Mouse (Mus musculus) left cerebral cortex, postnatal 14 days (tissue): ENCODE measurements at regions not wholly inside any gene's neighbourhood (a gene's known extent, or its start where the extent isn't known, plus 50 kb on each side); places are given as distances from the start of the nearest gene placed in this dataset.
A peak's percentile ranks its signal among the peaks of the same experiment; 100 is the strongest.

ENCODE experiments used
- DNase-seq, 2 experiments: peaks; one replicate each; pipeline ENCODE4 v3.0.0; 2021 to 2022; ENCODE audit warnings: low spot score in 2 of 2, mixed read lengths in 1 of 2
- intact Hi-C: fragments of 180-260 bp; cut with DNase I; formaldehyde crosslinking; loops from one replicate; pipeline ENCODE4 v1.15.1; 2025

DNA sequence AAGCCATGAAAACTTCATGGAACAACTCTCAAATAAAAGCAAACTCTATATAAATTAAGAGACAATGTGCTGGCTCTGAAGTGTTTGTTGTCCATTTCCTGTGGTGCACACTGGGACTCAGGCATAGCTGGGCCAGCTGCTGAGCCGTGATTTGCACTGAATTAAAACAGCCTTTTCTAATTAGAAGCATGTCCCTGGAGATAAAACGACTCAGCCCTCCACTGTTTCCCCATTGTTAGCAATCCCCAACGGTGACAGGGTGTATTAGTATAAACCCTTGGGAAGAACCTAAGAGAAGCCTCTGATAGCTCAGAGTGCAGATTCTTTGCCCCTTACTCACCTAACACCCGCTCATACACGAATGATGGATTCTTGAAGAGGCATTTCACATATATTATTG is 182.9 kb upstream of the Gm12728 start:
- intact Hi-C loops = no loop called here

DNA sequence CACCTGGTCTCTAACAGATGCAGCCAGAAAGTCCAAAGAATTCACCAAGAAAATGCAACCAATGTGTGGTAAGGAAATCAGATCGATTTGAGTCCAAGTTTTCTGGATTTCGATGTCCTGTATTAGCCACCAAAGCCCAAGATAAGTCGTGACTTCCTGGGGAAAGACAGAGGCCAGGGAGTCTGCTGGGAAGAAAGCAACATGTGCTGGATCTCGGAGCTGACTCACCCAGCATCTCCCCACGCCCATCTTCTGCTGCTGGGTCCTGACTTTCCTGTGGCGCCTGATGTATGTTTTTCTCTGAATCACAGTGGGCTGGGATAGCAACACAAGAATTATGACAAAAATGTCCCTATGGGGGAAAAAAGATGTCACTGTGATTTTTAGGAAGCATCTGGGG is 178.8 kb upstream of the Gm12728 start:
- intact Hi-C loops = no loop called here

More for the DNA sequence above, 182.9 kb upstream of the Gm12728 start:
- DNase-seq = no peak

DNA sequence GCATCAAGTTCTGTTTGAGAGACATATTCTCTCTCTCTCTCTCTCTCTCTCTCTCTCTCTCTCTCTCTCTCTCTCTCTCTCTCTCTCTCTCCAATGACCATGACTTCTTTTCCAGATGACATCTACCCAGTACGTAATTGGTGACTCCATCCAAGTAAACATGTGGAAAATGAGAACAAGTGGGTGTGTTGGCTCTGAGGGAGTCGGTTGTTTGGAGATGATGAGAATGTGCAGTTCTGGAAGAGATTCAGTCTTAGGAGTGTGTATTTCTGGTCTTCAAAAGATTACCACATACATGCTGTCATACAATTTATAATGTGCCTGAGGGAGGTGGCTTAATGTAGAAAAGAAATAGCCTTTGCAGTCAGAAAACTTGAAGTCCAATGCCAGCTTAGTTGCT is 175.3 kb upstream of the Gm12728 start:
- DNase-seq = peak in 1 of 2 experiments; percentile 7
- intact Hi-C loops = no loop called here

More for the DNA sequence above, 178.8 kb upstream of the Gm12728 start:
- no peak for DNase-seq

DNA sequence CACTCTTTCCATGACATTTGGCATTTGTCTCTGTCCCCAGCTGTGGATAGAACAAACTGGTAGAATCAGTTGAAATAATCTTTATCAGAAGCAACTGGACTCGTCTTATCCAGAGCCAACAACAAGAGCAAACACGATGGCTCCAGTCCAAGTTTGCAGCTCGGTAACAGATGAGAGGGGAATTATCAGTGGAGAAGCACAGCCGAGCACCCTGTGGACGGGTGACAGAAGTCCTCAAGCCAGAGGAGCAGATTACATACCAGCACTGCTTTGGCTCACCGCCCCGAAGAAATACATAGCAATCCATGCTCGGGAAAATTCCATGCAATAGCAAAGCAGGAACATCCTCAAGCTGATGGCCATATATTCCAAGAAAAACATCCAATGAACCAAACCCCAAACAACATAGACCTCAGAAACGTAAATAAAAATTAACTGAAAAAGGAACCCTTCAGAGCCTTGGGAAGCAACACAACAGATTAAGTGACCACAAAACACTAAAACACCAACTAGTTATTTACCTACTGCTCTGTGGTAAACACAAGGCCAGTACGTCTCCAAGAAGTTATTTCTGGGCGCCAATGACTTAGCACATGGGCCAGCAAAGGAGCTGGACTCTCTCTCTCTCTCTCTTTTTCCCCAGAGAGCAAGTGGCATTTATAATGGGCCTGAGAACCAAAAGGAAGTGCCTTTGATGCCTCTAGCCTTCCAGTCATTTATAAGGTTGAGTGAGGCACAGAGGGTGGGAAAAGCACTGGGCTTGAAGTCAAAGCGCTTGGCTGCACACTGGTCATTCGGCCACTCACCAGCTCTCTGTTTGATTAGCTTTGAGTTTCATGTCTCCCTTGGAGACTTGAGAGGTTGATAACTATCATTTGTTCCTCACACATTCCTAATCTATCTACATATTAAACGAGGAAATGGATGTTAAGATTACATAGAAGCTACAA is 163.0 kb upstream of the Gm12728 start:
- intact Hi-C loops = no loop called here
- DNase-seq = peak in 1 of 2 experiments; percentile 21

DNA sequence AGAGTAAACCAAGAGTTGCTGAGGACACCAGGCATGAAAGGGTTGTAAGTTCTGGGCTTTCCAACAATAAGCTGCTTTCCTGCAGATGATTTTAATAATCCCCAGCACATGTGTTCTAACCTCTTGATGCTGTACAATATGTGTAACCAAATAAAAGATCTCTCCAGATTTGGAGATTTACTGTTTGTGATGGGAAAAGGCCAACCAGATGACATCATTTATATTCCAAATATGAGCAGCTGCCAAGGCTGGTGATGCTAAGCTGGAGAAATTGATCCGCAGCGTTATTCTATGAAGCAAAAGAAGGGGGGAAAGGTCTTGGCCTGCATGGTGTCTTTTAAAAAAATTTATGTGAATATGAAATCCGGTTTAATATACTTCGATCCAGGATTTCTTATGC is 160.1 kb upstream of the Gm12728 start:
- intact Hi-C loops = no loop called here

DNA sequence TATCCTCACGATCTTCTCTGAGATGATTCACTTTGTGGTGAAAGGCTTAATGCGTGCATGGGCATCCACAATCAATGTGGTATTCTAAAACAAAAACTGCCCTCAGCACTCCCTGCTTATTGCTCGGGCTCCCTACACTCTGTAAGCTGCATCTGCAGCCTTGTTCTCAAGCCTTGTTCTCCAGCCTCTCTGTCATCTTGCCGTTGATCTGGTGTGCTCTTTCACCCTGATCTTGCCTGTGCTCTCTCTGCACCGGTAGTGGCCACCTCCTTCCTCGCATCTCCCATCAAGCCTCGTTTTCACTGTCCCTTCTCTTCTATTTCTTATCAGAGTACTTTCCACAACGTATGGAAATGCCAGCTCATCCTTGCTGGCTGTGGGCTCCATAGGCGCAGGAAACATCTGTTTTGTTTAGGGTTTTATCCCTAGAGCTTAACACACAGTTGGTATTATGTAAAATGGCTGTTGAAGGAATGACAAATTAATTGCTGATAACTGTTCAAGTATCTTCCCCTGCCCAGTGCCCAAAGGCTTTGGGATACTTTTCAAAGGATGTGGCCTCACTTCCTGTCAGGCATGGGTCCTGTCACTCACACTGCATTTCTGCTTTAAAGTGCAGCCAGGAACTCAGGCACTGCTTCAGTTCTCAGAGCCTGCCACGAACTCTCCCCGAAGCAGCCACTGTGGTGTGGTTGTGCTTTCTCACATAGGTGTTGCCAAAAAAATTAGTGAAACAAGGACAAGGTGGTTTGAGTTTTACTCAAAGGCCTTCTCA is 158.9 kb upstream of the Gm12728 start:
- DNase-seq = no peak
- intact Hi-C loops = no loop called here

More for the DNA sequence above, 160.1 kb upstream of the Gm12728 start:
- no peak for DNase-seq

DNA sequence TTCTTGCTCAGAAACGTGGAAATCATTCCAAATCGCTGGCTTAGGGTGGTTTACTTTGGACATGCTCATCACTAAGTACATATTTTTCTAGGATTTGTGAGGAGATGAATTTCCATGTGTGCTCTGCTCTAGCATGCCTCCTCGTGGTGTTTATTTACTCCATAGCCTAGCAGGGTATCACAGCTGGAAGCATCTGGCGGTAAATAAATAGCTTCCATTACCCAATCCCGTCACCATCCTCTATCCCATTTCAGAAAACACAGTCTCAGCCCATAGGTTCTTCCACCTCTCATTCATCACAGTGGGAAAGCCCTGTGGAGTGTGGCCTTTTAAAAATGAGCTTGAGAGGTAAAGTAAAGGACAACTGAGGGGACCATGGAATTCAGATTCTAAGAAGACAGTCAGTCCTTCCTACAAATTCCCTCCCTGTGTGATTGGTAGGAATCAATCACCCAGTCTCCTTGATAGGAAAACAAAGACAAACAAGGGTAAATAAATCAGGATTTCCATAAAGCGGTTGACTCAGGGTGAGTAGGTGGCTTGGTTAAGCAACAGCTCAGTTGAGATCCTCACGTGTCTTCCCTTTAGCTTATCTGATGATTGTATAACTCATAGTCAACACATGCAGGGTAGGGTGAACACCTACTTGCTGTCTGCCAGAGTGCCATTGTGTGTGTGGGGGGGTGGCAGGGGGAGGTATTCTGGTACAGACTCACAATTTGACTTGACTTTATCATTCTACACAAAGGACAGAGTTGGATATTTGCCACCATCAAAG is 156.9 kb upstream of the Gm12728 start:
- intact Hi-C loops = no loop called here
- DNase-seq = no peak

DNA sequence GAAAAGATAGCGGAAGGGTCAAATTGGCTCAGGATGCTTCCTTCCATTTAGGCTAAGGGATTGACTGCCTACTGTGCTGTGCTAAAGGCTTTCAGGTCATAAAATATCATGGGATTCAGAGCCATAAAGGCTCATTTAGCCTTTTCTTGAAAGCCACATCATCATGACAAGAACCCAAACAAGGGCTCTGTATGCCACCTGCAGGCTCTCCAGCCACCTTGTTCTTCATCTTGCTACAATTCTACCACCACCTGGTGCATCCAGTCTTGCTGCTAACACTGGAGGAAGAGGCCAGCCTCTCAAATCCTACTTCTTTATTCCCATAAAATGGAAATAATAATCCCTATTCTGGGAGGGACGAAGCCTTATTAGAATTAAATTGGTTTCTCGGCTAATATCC is 155.9 kb upstream of the Gm12728 start:
- intact Hi-C loops = no loop called here
- DNase-seq = no peak

DNA sequence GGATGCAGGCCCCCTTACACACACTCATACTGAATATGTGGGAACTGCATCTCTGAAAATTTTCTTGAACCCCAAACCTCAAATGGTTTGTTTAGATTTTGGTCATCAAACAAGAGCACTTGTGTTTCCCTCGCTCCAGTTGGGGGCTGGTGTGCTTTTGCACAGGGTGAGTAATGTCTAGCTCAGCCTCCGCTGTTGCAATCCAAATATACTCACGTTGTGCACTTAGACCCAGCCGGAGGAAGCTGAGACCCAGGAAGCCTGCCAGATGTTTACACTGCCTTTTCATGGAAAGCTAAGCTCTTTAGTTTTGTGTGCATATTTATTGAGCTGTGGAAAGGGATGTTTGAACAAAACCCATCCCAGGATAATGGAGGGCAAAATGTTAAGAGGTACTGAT is 148.9 kb upstream of the Gm12728 start:
- no peak for DNase-seq
- intact Hi-C loops = no loop called here

DNA sequence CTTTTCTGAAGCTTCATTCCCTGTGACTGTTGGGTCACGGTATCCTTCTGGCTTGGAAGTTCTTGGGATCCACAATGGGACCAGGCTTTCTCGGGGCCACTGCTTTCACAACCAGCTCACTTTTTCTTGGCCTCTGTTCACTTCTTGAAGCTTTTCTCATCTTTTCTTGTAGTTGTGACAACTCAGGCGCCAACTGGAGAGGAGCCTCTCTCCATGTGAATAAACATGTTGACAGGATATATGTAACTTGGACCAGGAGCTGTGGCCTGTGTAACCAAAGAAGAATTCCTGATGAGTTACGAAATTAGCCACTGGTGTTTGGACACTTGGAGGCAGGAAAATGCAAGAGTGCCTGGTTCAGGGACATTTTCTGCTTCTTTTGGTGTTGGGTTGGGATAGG is 148.1 kb upstream of the Gm12728 start:
- no peak for DNase-seq
- intact Hi-C loops = no loop called here

DNA sequence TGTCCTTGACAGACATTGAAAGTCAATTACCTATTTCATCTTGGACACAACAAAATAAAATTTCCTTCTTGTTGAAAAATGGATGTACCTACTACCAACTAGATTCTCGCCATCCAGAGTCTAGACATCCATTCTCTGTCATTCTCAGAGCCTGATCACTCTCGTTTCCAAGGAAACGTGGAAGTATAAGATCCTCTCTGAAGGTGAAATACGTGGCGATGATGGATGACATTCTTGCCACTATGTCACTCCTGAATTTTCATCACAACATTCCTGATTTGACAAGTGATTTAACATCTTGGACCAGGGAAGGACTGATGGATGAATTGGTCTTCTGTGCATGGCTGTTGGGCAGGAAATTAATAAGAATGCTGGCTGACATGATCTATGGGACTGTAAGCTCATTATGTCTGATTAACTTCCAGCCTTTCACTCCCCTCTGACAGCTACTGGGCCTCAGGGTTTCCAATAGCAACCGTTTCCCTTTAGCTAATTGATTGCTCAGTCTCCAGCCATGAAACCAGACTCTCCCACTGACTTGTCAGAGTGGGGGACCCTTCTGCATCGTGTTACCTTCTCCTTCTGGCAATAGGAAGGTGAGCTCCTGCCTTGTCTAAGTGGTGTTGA is 140.7 kb upstream of the Gm12728 start:
- no peak for DNase-seq
- intact Hi-C loops = no loop called here

DNA sequence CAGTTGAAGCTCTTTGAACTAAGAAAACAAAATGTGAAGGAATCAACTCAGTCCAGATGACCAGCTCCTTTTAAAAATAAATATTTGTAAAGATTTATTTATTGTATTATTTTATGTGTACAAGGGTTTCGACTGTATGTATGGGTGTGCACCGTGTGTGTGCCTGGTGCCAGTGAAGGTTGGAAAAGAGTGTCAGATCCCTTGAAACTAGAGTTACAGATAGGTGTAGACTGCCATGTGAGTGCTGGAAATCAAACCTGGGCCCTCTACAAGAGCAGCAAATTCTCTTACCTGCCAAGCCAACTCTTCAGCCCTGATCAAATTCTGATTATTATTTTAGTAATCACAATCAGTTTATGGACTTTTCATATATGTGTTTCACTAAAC is 140.2 kb upstream of the Gm12728 start:
- intact Hi-C loops = no loop called here
- no peak for DNase-seq

DNA sequence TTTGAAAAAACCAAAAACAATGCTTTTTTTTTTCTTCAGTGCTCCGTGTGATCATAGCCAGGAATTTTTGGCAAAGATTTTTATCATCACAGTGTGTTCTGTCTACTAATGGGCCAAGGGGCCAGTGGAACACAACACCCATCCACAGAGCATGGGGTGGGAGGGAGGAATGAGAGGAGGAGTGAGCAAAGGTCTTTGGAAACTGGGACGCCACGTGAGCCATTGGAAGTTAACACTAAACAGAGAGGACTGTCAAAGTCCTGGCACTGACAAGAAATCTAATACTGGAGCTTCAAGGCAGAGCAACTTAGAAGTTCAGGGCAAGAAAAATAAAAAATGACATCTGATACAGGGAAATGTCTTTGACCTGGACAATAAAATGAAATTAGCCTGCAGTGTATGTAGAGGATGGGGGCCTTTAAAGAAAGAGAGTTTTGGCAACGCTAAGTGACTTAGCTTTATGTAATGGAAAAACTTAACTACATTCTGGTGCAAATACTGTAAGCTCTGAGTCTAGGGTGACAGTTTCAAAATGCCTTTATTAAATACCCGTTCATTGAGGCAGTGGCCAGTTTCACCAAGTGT is 133.5 kb upstream of the Gm12728 start:
- intact Hi-C loops = no loop called here
- no peak for DNase-seq

DNA sequence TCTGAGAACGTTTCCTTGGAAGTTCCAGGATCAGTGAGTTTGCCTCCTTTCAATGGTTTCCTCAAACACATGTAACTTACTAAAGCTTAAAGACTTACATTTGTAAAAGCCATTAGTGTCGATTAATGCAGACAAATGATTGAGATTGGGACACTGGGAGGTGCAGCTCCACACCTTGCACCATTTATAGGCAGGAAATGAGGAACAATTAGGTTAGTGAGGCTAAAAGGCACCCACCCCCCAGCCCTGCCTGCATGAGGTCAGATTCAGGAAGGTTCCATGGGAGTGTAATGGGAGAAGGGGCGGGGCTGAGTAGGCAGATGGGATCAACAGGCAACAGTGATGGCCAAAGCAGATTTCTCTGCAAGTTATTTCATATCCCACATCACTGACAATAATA is 131.1 kb upstream of the Gm12728 start:
- intact Hi-C loops = no loop called here

DNA sequence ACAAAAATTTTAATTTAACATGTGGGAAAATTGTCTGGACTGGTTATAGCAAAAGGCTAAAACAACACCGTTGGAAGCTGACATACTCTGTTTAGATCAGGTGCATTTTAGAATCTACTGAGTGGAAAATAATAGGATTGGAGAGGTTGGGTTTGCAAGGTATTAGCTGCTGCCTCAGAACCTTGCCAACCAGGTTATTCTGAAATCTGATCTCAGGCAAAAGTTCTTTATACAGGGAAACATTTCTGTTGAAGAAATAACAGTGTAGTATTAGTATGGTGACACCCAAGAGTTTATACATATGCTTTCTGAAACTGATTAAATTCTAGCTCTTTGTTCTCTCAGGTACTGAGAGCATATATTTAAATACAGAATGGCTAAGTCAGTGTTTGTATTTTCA is 113.0 kb upstream of the Gm12728 start:
- no peak for DNase-seq
- intact Hi-C loops = no loop called here

More for the DNA sequence above, 131.1 kb upstream of the Gm12728 start:
- no peak for DNase-seq

DNA sequence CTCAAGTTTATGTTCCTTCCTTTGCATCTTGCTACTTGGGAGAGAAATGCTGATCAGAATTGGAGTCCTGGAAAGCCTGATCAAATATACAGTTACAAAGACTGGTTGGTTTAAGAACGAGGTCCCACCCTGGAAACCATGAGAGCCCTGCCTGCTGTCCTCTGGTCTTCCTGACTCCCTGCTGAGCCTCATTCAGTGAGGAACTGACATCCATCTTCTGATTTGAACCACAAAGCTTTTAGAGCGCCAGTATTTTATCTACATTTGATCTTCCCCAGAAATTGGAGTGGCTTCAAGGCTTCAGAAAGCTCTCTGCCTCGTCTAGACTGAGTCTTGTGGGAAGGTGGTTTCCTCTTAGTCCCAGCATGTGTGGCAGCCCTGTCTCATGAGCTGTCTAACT is 99.0 kb upstream of the Gm12728 start:
- DNase-seq = no peak

DNA sequence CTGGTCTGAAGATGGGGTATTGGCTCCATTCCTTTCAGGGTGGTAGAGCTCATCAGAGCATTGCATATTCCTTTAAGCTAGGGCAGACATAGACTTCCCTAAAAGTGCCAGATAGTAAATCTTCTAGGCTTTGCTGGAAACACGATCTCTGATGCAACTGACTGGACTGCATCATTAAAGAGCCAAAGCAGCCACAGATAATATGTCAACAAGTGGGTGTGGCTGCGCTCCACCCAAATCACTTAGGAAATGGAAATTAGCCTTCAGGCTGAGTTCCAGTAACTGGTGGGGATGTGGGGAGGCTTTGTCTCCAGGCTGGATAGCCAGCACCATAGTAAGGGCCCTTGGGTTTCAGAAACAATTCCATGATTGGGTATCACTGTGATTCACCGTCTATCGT is 97.3 kb upstream of the Gm12728 start:
- DNase-seq = no peak
- intact Hi-C loops = no loop called here

More for the DNA sequence above, 99.0 kb upstream of the Gm12728 start:
- intact Hi-C loops = no loop called here

DNA sequence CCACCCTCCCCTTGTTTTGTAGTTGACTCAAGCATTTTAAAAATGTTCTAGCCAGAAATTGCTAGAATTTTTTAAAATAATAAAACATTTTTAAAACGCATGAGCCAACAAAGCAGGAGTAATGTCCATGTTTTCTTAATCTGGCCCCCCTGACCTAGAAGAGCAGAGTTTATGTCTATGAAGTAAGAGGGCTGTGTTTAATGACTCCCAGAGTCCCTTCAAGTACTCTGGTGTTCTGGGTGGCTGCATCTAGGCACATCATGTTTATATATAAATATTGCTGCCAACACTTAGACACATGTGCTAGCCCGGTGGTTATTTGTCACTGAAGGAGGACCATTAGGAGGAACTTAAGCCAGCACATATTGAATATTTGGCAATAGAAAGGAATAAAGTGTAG is 93.8 kb upstream of the Gm12728 start:
- no peak for DNase-seq
- intact Hi-C loops = no loop called here

DNA sequence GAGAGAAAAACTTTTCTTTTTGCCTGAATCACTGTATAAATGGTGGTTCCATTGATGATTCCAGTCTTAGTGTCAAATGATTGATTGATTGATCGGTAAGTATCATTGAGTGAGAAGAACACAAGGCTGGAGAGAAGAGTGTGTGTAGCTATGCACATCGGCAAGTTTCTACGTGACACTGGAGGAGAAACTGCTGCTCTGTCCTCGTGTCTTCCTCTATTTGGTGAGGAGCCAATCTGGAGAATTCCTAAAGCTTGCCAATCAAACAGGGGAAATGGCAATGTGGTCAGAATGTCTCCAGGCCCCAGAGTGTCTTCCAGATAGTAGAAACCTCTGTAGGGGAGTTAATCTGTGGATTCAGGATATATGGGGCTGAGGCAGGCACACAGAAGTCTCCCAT is 92.5 kb upstream of the Gm12728 start:
- DNase-seq = no peak
- intact Hi-C loops = no loop called here
